Mouse (Mus musculus): ENCODE results near the gene Hist1h1d.

Hist1h1d gene

GRCm38 (mm10) chr13:23595622-23596372 lies 42.7 kb downstream of the Hist1h1d start:
- in situ Hi-C loops (cut with MboI; ENCODE audit: low pct_unique_long_range_greater_than_20kb in 1 of 2, low sequenced_read_pairs in 2 of 2, unreplicated experiment in 1 of 2), result loop anchor here (5.0 to 10.0 kb wide), 2 partner anchors 163 to 171 kb away; partner anchors contain the start of gene Abt1 (in 1 of the 2)

- in situ Hi-C loops (cut with MboI; ENCODE audit: low pct_unique_long_range_greater_than_20kb in 1 of 2, low sequenced_read_pairs in 2 of 2, unreplicated experiment in 1 of 2), result loop anchor here (5.0 to 10.0 kb wide), 2 partner anchors 166 to 173 kb away; partner anchors contain the start of gene Abt1 (in 1 of the 2)
Measured at GRCm38 (mm10) chr13:23597957-23598356, 44.9 kb downstream of the Hist1h1d start.

GRCm38 (mm10) chr13:23603182-23603699 lies 50.2 kb downstream of the Hist1h1d start:
- in situ Hi-C loops (cut with MboI; ENCODE audit: low pct_unique_long_range_greater_than_20kb in 1 of 2, low sequenced_read_pairs in 2 of 2, unreplicated experiment in 1 of 2), result loop anchor here in 1 of 2 experiments (25.0 kb wide), 1 partner anchor 291 kb away; no protein-coding TSS in a partner anchor

GRCm38 (mm10) chr13:23604452-23604851 lies 51.4 kb downstream of the Hist1h1d start:
- in situ Hi-C loops (cut with MboI; ENCODE audit: low pct_unique_long_range_greater_than_20kb in 1 of 2, low sequenced_read_pairs in 2 of 2, unreplicated experiment in 1 of 2), result loop anchor here in 1 of 2 experiments (25.0 kb wide), 1 partner anchor 292 kb away; no protein-coding TSS in a partner anchor

GRCm38 (mm10) chr13:23605052-23605451 lies 52.0 kb downstream of the Hist1h1d start:
- in situ Hi-C loops (cut with MboI; ENCODE audit: low pct_unique_long_range_greater_than_20kb in 1 of 2, low sequenced_read_pairs in 2 of 2, unreplicated experiment in 1 of 2), result loop anchor here in 1 of 2 experiments (25.0 kb wide), 1 partner anchor 293 kb away; no protein-coding TSS in a partner anchor

GRCm38 (mm10) chr13:23609209-23609608 lies 56.1 kb downstream of the Hist1h1d start:
- in situ Hi-C loops (cut with MboI; ENCODE audit: low pct_unique_long_range_greater_than_20kb in 1 of 2, low sequenced_read_pairs in 2 of 2, unreplicated experiment in 1 of 2), result loop anchor here in 1 of 2 experiments (25.0 kb wide), 1 partner anchor 297 kb away; no protein-coding TSS in a partner anchor

GRCm38 (mm10) chr13:23609844-23610243 lies 56.8 kb downstream of the Hist1h1d start:
- in situ Hi-C loops (cut with MboI; ENCODE audit: low pct_unique_long_range_greater_than_20kb in 1 of 2, low sequenced_read_pairs in 2 of 2, unreplicated experiment in 1 of 2), result loop anchor here in 1 of 2 experiments (25.0 kb wide), 1 partner anchor 298 kb away; no protein-coding TSS in a partner anchor
